Mouse (Mus musculus): ENCODE data around the gene Srsx. TPM values are rescaled to one million over a fixed set of nuclear protein-coding genes. Genes with fewer than 3 reads are reported as not detected.
"Not testable (repeated sequence)": the region's sequence is repeated elsewhere in the genome, so short reads cannot be mapped to it uniquely, and the experiment has no call there.

Gene Srsx
- total RNA-seq (2021): not detected
- long read RNA-seq, experiment 1: 0 reads
- long read RNA-seq, experiment 2: 0 reads

- intact Hi-C loops (cut with DNase I); DNase-seq (ENCODE audit: low spot score in 2 of 2): not testable (repeated sequence)
These were observed at the start of gene Srsx for GRCm38 (mm10) chrX:123222381-123222780. Srsx (minus strand) TSS chrX:123222481.

- intact Hi-C loops (cut with DNase I); DNase-seq (ENCODE audit: low spot score in 2 of 2): not testable (repeated sequence)
These were observed 24.5 kb upstream of the Srsx start, which contains the start of gene Gm17577 for GRCm38 (mm10) chrX:123246807-123247206. Gm17577 (minus strand) TSS chrX:123246907.

Other genes starting within 250 kb of the Srsx start
- gene Gm17521, start 192.8 kb downstream of the Srsx start, total RNA-seq (2021): not detected
- 1 to 10 TPM; 2.6 to 5.4 TPM for gene Cldn34c1, start 119.0 kb downstream of the Srsx start, total RNA-seq (2021)
- gene Gm17577, start 24.4 kb upstream of the Srsx start, total RNA-seq (2021): not detected

All from left cerebral cortex, postnatal 14 days (tissue).